Mouse (Mus musculus) liver, embryonic 13.5 days (tissue): ENCODE results near the gene Prss30. TPM values are rescaled to one million over a fixed set of nuclear protein-coding genes. Genes with fewer than 3 reads are reported as not detected.
"Not testable (repeated sequence)": the region's sequence is repeated elsewhere in the genome, so short reads cannot be mapped to it uniquely, and the experiment has no call there.

ENCODE experiments used
- ATAC-seq: fragments of 200-750 bp; cut with Nextera tagmentation; 2 replicates; pipeline ENCODE4 v1.8.0; 2017; ENCODE audit warnings: low read depth, mild to moderate bottlenecking, moderate number of reproducible peaks, moderate library complexity
- DNase-seq: peaks from one replicate; pipeline ENCODE4 v3.0.0; 2022
- H3K27ac ChIP-seq: fragments of 300-500 bp; sonication (generic); 2 replicates; pipeline ENCODE4 v1.5.1; 2015; ENCODE audit warnings: moderate library complexity, mild to moderate bottlenecking, inconsistent platforms
- H3K27me3 ChIP-seq: fragments of 300-500 bp; sonication (generic); 2 replicates; pipeline ENCODE4 v1.6.1; 2015; ENCODE audit warnings: mild to moderate bottlenecking, inconsistent platforms
- H3K36me3 ChIP-seq: fragments of 300-500 bp; sonication (generic); 2 replicates; pipeline ENCODE4 v1.6.1; 2015; ENCODE audit warnings: mild to moderate bottlenecking, inconsistent platforms
- H3K4me1 ChIP-seq: fragments of 300-500 bp; sonication (generic); replicated peaks from 2 replicates; pipeline ENCODE4 v1.6.1; 2015; ENCODE audit warnings: inconsistent platforms
- H3K4me2 ChIP-seq: fragments of 300-500 bp; sonication (generic); 2 replicates; pipeline ENCODE4 v1.6.1; 2015; ENCODE audit warnings: inconsistent platforms, mild to moderate bottlenecking, moderate library complexity
- H3K4me3 ChIP-seq: fragments of 300-500 bp; sonication (generic); replicated peaks from 2 replicates; pipeline ENCODE4 v1.5.1; 2015; ENCODE audit warnings: mild to moderate bottlenecking, inconsistent platforms
- H3K9ac ChIP-seq: fragments of 300-500 bp; sonication (generic); 2 replicates; pipeline ENCODE4 v1.6.1; 2015; ENCODE audit warnings: mild to moderate bottlenecking, inconsistent platforms
- H3K9me3 ChIP-seq: fragments of 300-500 bp; sonication (generic); replicated peaks from 2 replicates; pipeline ENCODE4 v1.6.1; 2016; ENCODE audit warnings: inconsistent platforms
- WGBS: fragments of 180-500 bp; shearing (Covaris S2); methylation state at CpG from one replicate; pipeline ENCODE4 v1.1.7; 2015; ENCODE audit not compliant: insufficient replicate concordance; 5-methylcytosine and 5-hydroxymethylcytosine counted together
- microRNA-seq: library from miRNA; unstranded; fragments of <30 nt; microRNA quantifications from one replicate; pipeline ENCODE4, GENCODE M21; 2016
- polyA plus RNA-seq: library from polyadenylated mRNA; unstranded; fragments of >200 nt; fragmentation: Nextera tagmentation; extraction: Ambion mirVana; gene quantifications from 2 replicates; pipeline ENCODE4 v1.2.1, GENCODE M21; 2015

Prss30 gene
- polyA plus RNA-seq, 1 experiment from 2014 or later: not detected

DNA sequence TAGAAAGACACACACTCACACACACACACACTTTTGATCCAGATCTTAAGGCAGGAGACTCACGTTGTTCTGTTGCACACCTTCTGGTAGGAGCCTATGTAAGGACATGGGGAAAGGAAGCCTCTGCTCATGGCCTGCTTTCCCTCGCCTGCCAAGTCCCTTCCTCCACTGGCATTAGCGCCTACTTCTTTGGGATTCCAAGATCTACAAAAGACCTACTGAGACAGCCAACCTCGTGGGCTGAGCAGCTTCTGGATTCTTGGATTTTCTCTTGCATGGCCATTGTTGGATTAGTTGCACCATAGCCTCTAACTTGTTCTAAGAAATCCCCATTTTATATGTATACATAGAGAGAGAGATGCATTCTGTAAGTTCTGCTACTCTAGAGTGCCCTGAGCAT lies 29.5 kb downstream of the Prss30 start:
- H3K27ac ChIP-seq, H3K4me2 ChIP-seq, H3K27me3 ChIP-seq, H3K36me3 ChIP-seq, H3K4me3 ChIP-seq, DNase-seq, H3K4me1 ChIP-seq, H3K9me3 ChIP-seq, ATAC-seq, H3K9ac ChIP-seq: not testable (repeated sequence)
- 51% methylated on average over 4 of the region's 4 CpGs for WGBS

DNA sequence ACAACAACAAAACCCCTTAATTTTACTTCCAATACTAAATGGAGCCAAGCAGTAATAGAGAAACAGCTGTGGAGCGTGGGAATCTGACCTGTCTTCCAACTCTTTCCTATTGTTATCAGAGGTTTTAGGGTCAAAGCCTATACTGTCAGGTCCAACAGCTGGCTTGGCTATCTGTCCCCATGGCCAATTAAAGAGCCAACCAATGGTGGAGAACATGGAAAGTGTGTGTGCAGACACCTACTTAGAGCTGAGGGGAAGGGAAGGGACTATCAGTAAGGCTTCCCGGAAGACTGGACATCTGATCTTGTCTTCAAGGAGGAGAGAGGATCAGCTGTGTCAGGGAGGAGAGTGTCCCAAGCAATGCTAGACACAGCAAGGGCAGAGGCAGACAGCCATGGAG lies 31.3 kb downstream of the Prss30 start:
- no peaks in the 10 kb centered on the region for H3K4me1 ChIP-seq
- no peak overlapping the region for H3K4me3 ChIP-seq
- no peak for DNase-seq
- no peaks in the 10 kb centered on the region for H3K36me3 ChIP-seq
- no peaks in the 10 kb centered on the region for H3K9me3 ChIP-seq
- no peak overlapping the region for H3K9ac ChIP-seq
- no peak overlapping the region for H3K4me2 ChIP-seq
- no peak overlapping the region for H3K27ac ChIP-seq
- ATAC-seq: no peak
- no peaks in the 10 kb centered on the region for H3K27me3 ChIP-seq
- WGBS: 62% methylated on average over 2 of the region's 2 CpGs

DNA sequence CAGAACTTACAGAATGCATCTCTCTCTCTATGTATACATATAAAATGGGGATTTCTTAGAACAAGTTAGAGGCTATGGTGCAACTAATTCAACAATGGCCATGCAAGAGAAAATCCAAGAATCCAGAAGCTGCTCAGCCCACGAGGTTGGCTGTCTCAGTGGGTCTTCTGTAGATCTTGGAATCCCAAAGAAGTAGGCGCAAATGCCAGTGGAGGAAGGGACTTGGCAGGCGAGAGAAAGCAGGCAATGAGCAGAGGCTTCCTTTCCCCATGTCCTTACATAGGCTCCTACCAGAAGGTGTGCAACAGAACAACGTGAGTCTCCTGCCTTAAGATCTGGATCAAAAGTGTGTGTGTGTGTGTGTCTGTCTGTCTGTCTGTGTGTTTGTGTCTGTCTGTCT lies 32.9 kb downstream of the Prss30 start:
- WGBS: 51% methylated on average over 4 of the region's 4 CpGs
- not testable (repeated sequence) for H3K27ac ChIP-seq, H3K9me3 ChIP-seq, DNase-seq, H3K4me1 ChIP-seq, ATAC-seq, H3K4me2 ChIP-seq, H3K4me3 ChIP-seq, H3K36me3 ChIP-seq, H3K27me3 ChIP-seq, H3K9ac ChIP-seq

DNA sequence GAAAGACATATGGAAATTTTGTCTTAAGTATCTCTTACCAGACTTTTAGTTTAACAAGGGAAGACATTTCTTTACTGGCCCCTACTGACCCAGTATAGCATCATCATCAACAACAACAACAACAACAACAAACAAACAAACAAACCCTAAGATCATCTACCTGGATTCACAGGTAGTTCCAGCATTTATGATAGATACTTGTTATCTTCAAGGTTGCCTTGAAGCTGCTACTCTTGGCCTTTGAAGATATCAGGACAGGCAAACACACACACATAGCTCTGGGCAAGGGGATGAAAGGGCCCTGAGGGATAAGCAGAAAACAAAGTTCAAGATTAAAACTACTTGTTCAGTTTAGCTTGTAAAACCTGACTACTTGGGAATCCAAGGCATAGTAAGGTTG lies 39.0 kb downstream of the Prss30 start, which contains the start of gene Sbp:
Gene Sbp (plus strand): TSS at position 301 of the 400 bp plus-strand sequence.
- DNase-seq (no peak), ATAC-seq (no peak)
- Histone ChIP-seq H3K27ac (no peak within 1 kb of the TSS), H3K9ac (no peak within 1 kb of the TSS), H3K36me3 (no peaks in the 10 kb centered on the region), H3K4me3 (no peak within 1 kb of the TSS), H3K9me3 (no peaks in the 10 kb centered on the region), H3K4me1 (no peaks in the 10 kb centered on the region), H3K4me2 (no peak within 1 kb of the TSS), H3K27me3 (no peaks in the 10 kb centered on the region)

DNA sequence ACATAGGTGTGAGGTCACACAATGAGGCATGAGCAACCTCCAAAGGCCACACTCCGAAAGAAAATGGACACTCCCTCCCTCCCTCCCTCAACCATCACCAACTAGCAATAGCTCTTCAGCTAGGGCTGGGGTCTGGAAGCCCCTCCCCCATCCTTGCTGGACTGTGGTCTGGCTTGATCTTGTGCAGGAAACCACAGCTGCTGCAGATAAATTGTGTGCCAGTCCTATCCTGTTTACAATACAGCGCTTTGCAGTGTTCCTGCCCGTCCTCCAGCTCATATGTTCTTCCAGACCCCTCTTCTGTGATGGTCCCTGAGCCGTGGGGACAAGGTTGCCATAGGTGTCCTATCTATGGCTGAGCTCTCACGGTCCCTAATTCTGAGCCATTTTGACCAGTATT lies 49.2 kb downstream of the Prss30 start:
- H3K4me3 ChIP-seq: no peak overlapping the region
- 18% methylated on average over 5 of the region's 5 CpGs for WGBS
- no peak for ATAC-seq
- no peaks in the 10 kb centered on the region for H3K4me1 ChIP-seq
- H3K27me3 ChIP-seq: no peaks in the 10 kb centered on the region
- no peaks in the 10 kb centered on the region for H3K36me3 ChIP-seq
- H3K9me3 ChIP-seq: no peaks in the 10 kb centered on the region
- DNase-seq: no peak
- no peak overlapping the region for H3K4me2 ChIP-seq
- H3K27ac ChIP-seq: no peak overlapping the region
- no peak overlapping the region for H3K9ac ChIP-seq

DNA sequence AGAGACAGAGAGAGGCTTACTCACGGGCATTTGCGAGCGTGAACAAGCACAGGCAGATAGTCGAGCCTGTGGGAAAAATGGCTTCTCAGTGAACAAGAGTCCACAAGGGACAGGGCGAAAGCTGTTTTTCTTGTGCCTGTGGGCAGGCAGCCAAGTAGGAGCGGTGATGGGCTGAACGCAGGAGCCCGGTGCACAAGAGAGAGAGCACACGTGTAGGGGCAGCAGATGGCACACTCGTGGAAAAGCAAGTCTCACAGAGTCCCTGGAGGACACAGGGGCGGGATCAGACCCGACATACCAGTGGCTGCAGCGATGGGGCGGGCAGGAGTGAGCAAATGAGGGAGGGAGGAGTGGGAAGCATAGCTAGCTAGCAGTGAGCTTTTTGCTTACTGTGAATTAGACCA lies 55.3 kb downstream of the Prss30 start:
- peaks cover 14% of the 10 kb centered on the region for H3K4me1 ChIP-seq
- WGBS: 1% methylated on average over 14 of the region's 14 CpGs
- H3K36me3 ChIP-seq: no peaks in the 10 kb centered on the region
- peak; percentile 38 for DNase-seq
- H3K9ac ChIP-seq: peak overlapping the region; percentile 72
- H3K27me3 ChIP-seq: no peaks in the 10 kb centered on the region; the same call in 1 of the 2 replicates
- H3K27ac ChIP-seq: peak overlapping the region; percentile 81
- H3K4me3 ChIP-seq: peak overlapping the region; percentile 62
- peak; percentile 59 for ATAC-seq
- H3K9me3 ChIP-seq: no peaks in the 10 kb centered on the region
- peak overlapping the region; percentile 85 for H3K4me2 ChIP-seq

DNA sequence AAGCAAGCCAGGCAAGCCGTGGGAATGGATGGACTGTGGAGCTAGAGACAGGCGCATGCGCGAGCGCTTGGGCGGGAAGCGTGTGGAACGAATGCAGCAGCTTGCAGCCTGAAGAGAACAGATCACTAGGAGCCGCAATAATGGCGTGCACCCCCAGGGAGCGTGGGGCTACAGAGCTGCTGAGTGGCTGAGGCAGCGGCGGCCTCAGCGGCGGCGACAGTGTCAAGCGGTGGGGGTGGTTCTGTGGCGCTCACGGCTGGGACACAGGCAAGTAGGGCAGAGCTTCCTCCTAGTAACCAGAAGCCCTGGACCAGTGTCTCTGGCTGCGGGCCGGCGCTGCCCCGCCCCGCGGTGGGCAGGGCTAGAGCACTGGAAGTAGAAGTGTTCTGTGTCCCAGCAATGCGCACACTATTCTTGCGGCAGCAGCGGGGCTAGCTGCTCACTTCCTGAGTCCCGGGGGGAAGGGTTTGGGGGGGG lies 55.8 kb downstream of the Prss30 start:
- Histone ChIP-seq H3K36me3 (no peaks in the 10 kb centered on the region), H3K4me2 (peak overlapping the region; percentile 85), H3K9ac (peak overlapping the region; percentile 72), H3K9me3 (no peaks in the 10 kb centered on the region), H3K27me3 (no peaks in the 10 kb centered on the region; the same call in 1 of the 2 replicates), H3K4me1 (peaks cover 14% of the 10 kb centered on the region), H3K4me3 (peak overlapping the region; percentile 62), H3K27ac (peak overlapping the region; percentile 81)
- peak; percentile 96 for ATAC-seq
- DNase-seq: peak; percentile 78
- under 1% methylated on average over 29 of the region's 29 CpGs for WGBS

Small RNA genes within 50 kb of the gene (microRNA-seq; reads per million reads assigned to microRNA genes)
- gene Gm27700: not detected

Other genes starting within 250 kb of the Prss30 start
- 7.8 and 7.9 TPM in 2 replicates for gene Paqr4, start 239.7 kb downstream of the Prss30 start, polyA plus RNA-seq
- gene Kremen2, start 234.7 kb downstream of the Prss30 start, polyA plus RNA-seq: 0.10 and 0.17 TPM in 2 replicates
- 12.6 and 13.0 TPM in 2 replicates for gene Flywch1, start 209.0 kb downstream of the Prss30 start, polyA plus RNA-seq
- 1.3 and 1.4 TPM in 2 replicates for gene Flywch2, start 194.5 kb downstream of the Prss30 start, polyA plus RNA-seq
- 228 and 235 TPM in 2 replicates for gene Srrm2, start 190.0 kb downstream of the Prss30 start, polyA plus RNA-seq
- 535 and 572 TPM in 2 replicates for gene Elob, start 151.4 kb downstream of the Prss30 start, polyA plus RNA-seq
- not detected in 2 replicates for gene Prss33, start 144.5 kb downstream of the Prss30 start, polyA plus RNA-seq
- gene Prss32, start 136.7 kb downstream of the Prss30 start, polyA plus RNA-seq: not detected in 2 replicates
- gene Prss41, start 136.4 kb downstream of the Prss30 start, polyA plus RNA-seq: 0.09 and 0.22 TPM in 2 replicates
- not detected in 2 replicates for gene Prss21, start 112.5 kb downstream of the Prss30 start, polyA plus RNA-seq
- not detected in 2 replicates for gene Dcpp1, start 99.7 kb downstream of the Prss30 start, polyA plus RNA-seq
- not detected in 2 replicates for gene Dcpp2, start 99.7 kb downstream of the Prss30 start, polyA plus RNA-seq
- not detected in 2 replicates for gene Dcpp3, start 63.1 kb downstream of the Prss30 start, polyA plus RNA-seq
- not detected in 2 replicates for gene Sbp, start 38.9 kb downstream of the Prss30 start, polyA plus RNA-seq
- not detected in 2 replicates for gene Sbpl, start 25.3 kb downstream of the Prss30 start, polyA plus RNA-seq
- gene Prss22, start 17.5 kb upstream of the Prss30 start, polyA plus RNA-seq: not detected in 2 replicates
- not detected in 2 replicates for gene Prss27, start 57.6 kb upstream of the Prss30 start, polyA plus RNA-seq
- 17.4 and 19.3 TPM in 2 replicates for gene Kctd5, start 92.9 kb upstream of the Prss30 start, polyA plus RNA-seq
- gene Pdpk1, start 170.4 kb upstream of the Prss30 start, polyA plus RNA-seq: 26.8 and 34.0 TPM in 2 replicates
- 18.6 and 20.8 TPM in 2 replicates for gene Amdhd2, start 183.2 kb upstream of the Prss30 start, polyA plus RNA-seq
- 348 and 367 TPM in 2 replicates for gene Atp6v0c, start 189.1 kb upstream of the Prss30 start, polyA plus RNA-seq
- 6.9 and 7.5 TPM in 2 replicates for gene Tbc1d24, start 225.0 kb upstream of the Prss30 start, polyA plus RNA-seq
- gene Ntn3, start 229.0 kb upstream of the Prss30 start, polyA plus RNA-seq: 1.00 and 1.4 TPM in 2 replicates
- 10.8 and 11.6 TPM in 2 replicates for gene Tedc2, start 240.3 kb upstream of the Prss30 start, polyA plus RNA-seq